Mouse (Mus musculus): ENCODE results near the gene Odc1.

DNA sequence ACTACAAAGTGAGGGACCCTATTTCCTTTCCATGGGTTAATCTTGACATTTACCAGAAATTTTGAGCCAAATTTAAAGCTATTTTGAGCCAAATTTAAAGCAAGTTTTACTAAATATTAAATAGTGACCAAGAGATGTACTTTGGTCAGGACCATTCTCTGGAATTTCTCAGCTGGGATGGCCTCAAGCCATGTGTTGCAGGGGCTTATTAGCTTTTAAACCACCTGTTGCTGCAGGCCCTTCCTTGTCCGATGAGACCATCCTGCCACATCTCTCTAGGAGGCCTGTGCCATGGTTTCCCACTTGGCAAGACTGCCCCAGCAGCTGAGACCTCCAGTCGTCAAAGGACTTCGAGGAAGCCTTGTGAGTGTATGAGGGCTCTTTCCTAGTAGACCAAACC lies 15.4 kb upstream of the Odc1 start:
- TF ChIP-seq POLR2A (IDR thresholded peaks at IDR 0.05; ENCODE audit: low read depth, low read length) (no peak), ETS1 (conservative IDR thresholded peaks at IDR 0.05; ENCODE audit: low read depth, low read length) (no peak), CTCF (conservative IDR thresholded peaks at IDR 0.05 in 1 of 2, IDR thresholded peaks at IDR 0.05 in 1 of 2; ENCODE audit: low read depth in 2 of 2, low read length in 2 of 2) (no peak)
